Mouse (Mus musculus) ES-E14 (cell line): Measurements from ENCODE around the gene Rab1a.

Source experiments
- CHD2 ChIP-seq: IDR thresholded peaks from 2 replicates; pipeline ENCODE4 v1.6.1; 2014; ENCODE audit warnings: mild to moderate bottlenecking, low read depth, low read length, inconsistent platforms
- HCFC1 ChIP-seq: IDR thresholded peaks from 2 replicates; pipeline ENCODE4 v1.6.1; 2012; ENCODE audit warnings: low read length, inconsistent platforms, borderline replicate concordance; ENCODE audit not compliant: insufficient read depth
- MAFK ChIP-seq: IDR thresholded peaks from 2 replicates; pipeline ENCODE4 v1.6.1; 2014; ENCODE audit warnings: mild to moderate bottlenecking, low read depth, low read length, inconsistent platforms; ENCODE audit not compliant: insufficient read depth
- ZC3H11A ChIP-seq: IDR thresholded peaks from 2 replicates; pipeline ENCODE4 v1.6.1; 2012; ENCODE audit warnings: low read depth, mild to moderate bottlenecking, inconsistent platforms, low read length, borderline replicate concordance
- ZNF384 ChIP-seq: IDR thresholded peaks from 2 replicates; pipeline ENCODE4 v1.6.1; 2012; ENCODE audit warnings: low read depth, low read length, inconsistent platforms

DNA sequence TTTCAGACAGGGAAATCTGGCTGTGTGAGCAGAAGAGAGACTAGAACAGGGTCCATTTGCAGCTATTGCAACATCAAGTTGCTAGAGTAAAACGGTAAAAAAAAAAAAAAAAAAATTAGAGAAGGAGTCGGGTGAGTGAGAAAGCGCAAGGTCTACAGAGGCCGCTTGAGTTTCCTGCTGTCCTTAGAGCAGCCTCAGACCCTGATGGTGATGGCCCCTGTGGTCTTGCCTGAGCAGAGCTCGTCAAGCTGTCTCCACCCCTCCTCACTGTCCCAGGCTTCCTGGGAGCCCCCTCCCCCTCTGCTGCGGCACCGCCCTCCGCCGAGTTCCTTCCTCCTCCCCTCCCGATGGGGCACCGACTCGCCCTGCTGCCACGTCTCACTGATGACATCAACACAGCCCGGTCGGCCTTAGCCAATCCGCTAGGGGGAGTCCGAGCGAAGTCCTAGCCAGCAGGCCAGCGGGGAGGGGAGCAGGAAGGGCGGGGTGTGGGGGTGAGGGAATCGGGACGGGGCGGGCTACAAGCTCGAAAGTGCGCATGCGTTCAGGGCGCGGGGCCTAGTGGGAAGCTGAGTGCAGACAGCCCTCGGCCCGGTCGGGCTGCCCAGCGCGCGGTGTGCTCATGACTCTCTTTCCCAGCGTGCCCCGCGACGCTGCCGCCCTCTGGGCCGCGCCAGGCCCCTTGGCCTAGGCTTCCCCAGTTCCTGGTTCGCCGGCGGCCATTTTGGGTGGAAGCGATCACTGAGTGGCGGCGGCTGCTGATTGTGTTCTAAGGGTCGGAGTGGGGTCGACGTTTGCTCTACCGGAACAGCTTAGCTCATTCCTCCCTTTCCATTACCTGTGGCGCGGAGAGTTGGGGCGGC is at the start of gene Rab1a:
- TF ChIP-seq ZNF384 (0 out of 2 replicates have a peak, but pooled peaks have one; percentile 46), CHD2 (peak; percentile 19; the same call in 1 of the 2 replicates), ZC3H11A (no peak), MAFK (no peak), HCFC1 (peak; percentile 96)
